Mouse (Mus musculus) CH12.LX (cell line): ENCODE data around the gene 4933428G20Rik. TPM values are rescaled to one million over a fixed set of nuclear protein-coding genes. Genes with fewer than 3 reads are reported as not detected.
A peak's percentile ranks its signal among the peaks of the same experiment; 100 is the strongest.

Experiments used
- DNase-seq: peaks from one replicate; pipeline ENCODE4 v3.0.0-alpha.2; 2013; ENCODE audit errors: extremely low read depth
- H3K27ac ChIP-seq: 2 replicates; pipeline ENCODE4 v1.5.1; 2012; ENCODE audit warnings: low read depth, mild to moderate bottlenecking, control low read depth, moderate library complexity; ENCODE audit not compliant: insufficient read depth
- H3K27me3 ChIP-seq: replicated peaks from 2 replicates; pipeline ENCODE3; 2012; ENCODE audit warnings: inconsistent platforms
- H3K36me3 ChIP-seq, 2 experiments: replicated peaks in 1 of 2; 2 replicates each; pipeline versions ENCODE3 to v1.6.1; 2012; ENCODE audit warnings: inconsistent platforms in 1 of 2, low read length in 1 of 2, mild to moderate bottlenecking in 1 of 2, mixed read lengths in 1 of 2, moderate library complexity in 1 of 2; ENCODE audit not compliant: control insufficient read depth in 1 of 2, insufficient read depth in 1 of 2
- H3K4me1 ChIP-seq, 2 experiments: 2 replicates each; pipeline ENCODE4 v1.6.1; 2012; ENCODE audit warnings: inconsistent platforms in 1 of 2, moderate library complexity in 1 of 2; ENCODE audit not compliant: insufficient read depth in 2 of 2, control insufficient read depth in 1 of 2
- H3K4me2 ChIP-seq: 2 replicates; pipeline ENCODE4 v1.6.1; 2012; ENCODE audit warnings: low read depth, mild to moderate bottlenecking, control low read depth; ENCODE audit not compliant: poor library complexity, insufficient read depth, severe bottlenecking
- H3K4me3 ChIP-seq, 3 experiments: fragments of 150-350 bp in 1 of 3; sonication (generic) in 1 of 3; replicated peaks in 1 of 3; 2 replicates each; pipeline versions ENCODE3 to v1.5.1; 2011 to 2012; ENCODE audit warnings: low read depth in 2 of 3, low read length in 2 of 3, mild to moderate bottlenecking in 2 of 3, moderate library complexity in 2 of 3, control low read depth in 1 of 3, improper control_type of control experiment in 1 of 3, inconsistent platforms in 1 of 3, mixed read lengths in 1 of 3; ENCODE audit not compliant: poor library complexity in 1 of 3
- H3K79me2 ChIP-seq: replicated peaks from 2 replicates; pipeline ENCODE4 v1.6.1; 2012; ENCODE audit warnings: mild to moderate bottlenecking, moderate library complexity; ENCODE audit not compliant: control insufficient read depth, poor library complexity, insufficient read depth, severe bottlenecking; ENCODE audit errors: extremely low read depth
- H3K9ac ChIP-seq: 2 replicates; pipeline ENCODE4 v1.6.1; 2012; ENCODE audit warnings: low read depth, mild to moderate bottlenecking, control low read depth, moderate library complexity; ENCODE audit not compliant: insufficient read depth
- H3K9me3 ChIP-seq: replicated peaks from 2 replicates; pipeline ENCODE3; 2012; ENCODE audit warnings: low read length, inconsistent platforms, mixed read lengths
- BHLHE40 ChIP-seq: IDR thresholded peaks from 2 replicates; pipeline ENCODE4 v1.6.1; 2011; ENCODE audit warnings: mild to moderate bottlenecking, low read depth, low read length, improper control_type of control experiment
- CHD2 ChIP-seq: IDR thresholded peaks from 2 replicates; pipeline ENCODE4 v1.6.1; 2011; ENCODE audit warnings: low read length, improper control_type of control experiment
- CTCF ChIP-seq, 2 experiments: IDR thresholded peaks in 1 of 2; conservative IDR thresholded peaks in 1 of 2; 2 replicates each; pipeline ENCODE4 v1.5.1; 2011 to 2012; ENCODE audit warnings: low read depth in 2 of 2, low read length in 2 of 2, improper control_type of control experiment in 1 of 2, inconsistent platforms in 1 of 2, mild to moderate bottlenecking in 1 of 2, moderate library complexity in 1 of 2
- IRF4 ChIP-seq: IDR thresholded peaks from 2 replicates; pipeline ENCODE4 v1.6.1; 2014; ENCODE audit warnings: low read depth, mild to moderate bottlenecking, inconsistent platforms, low read length, improper control_type of control experiment
- JUND ChIP-seq: conservative IDR thresholded peaks from 2 replicates; pipeline ENCODE4 v1.6.1; 2011; ENCODE audit warnings: low read depth, low read length, improper control_type of control experiment
- MAFK ChIP-seq: IDR thresholded peaks from 2 replicates; pipeline ENCODE4 v1.6.1; 2011; ENCODE audit warnings: low read length, improper control_type of control experiment; ENCODE audit not compliant: insufficient replicate concordance
- MAX ChIP-seq: IDR thresholded peaks from 2 replicates; pipeline ENCODE4 v1.6.1; 2011; ENCODE audit warnings: low read length, improper control_type of control experiment
- MEF2A ChIP-seq: IDR thresholded peaks from 2 replicates; pipeline ENCODE4 v1.6.1; 2014; ENCODE audit warnings: low read depth, mild to moderate bottlenecking, inconsistent platforms, low read length, improper control_type of control experiment, borderline replicate concordance
- NRF1 ChIP-seq: IDR thresholded peaks from 2 replicates; pipeline ENCODE4 v1.6.1; 2014; ENCODE audit warnings: low read depth, mild to moderate bottlenecking, inconsistent platforms, low read length, improper control_type of control experiment, moderate library complexity
- POLR2A ChIP-seq: IDR thresholded peaks from 2 replicates; pipeline ENCODE4 v1.6.1; 2011; ENCODE audit warnings: low read depth, mild to moderate bottlenecking, improper control_type of control experiment, low read length
- SMC3 ChIP-seq: IDR thresholded peaks from 2 replicates; pipeline ENCODE4 v1.6.1; 2011; ENCODE audit warnings: low read depth, low read length, improper control_type of control experiment
- UBTF ChIP-seq: IDR thresholded peaks from 2 replicates; pipeline ENCODE4 v1.6.1; 2012; ENCODE audit warnings: low read depth, mild to moderate bottlenecking, inconsistent platforms, low read length, improper control_type of control experiment, moderate library complexity
- ZMIZ1 ChIP-seq: IDR thresholded peaks from 2 replicates; pipeline ENCODE4 v1.6.1; 2012; ENCODE audit warnings: low read depth, mild to moderate bottlenecking, inconsistent platforms, low read length, improper control_type of control experiment
- dilution Hi-C: fragments of 300-500 bp; cut with MboI; formaldehyde crosslinking; loops from 2 replicates; pipeline ENCODE4 v1.14.3; 2020; ENCODE audit warnings: low sequenced_read_pairs; ENCODE audit not compliant: extremely low pct_unique_long_range_greater_than_20kb, extremely low pct_ligation_motif_present
- in situ Hi-C: fragments of 300-500 bp; cut with MboI; formaldehyde crosslinking; loops from 3 replicates; pipeline ENCODE4 v1.14.3; 2019; ENCODE audit warnings: low sequenced_read_pairs, low pct_ligation_motif_present, low pct_unique_long_range_greater_than_20kb, mixed read lengths
- polyA plus RNA-seq: library from polyadenylated mRNA; unstranded; fragments of >175 nt; gene quantifications from 2 replicates; pipeline ENCODE4 v1.2.1, GENCODE M21; 2012; ENCODE audit warnings: low read depth; ENCODE audit not compliant: insufficient read length
- total RNA-seq, 2 experiments: library from RNA; depleted of rRNA; stranded (reverse); fragments of 300-350 nt in 1 of 2; fragments of >200 nt in 1 of 2; gene quantifications; 2 replicates each; pipeline ENCODE4 v1.2.3; 2012 to 2014

4933428G20Rik gene
- total and polyA plus RNA-seq, 3 experiments: 0.17 to 0.50 TPM; not detected in 1

- dilution Hi-C loops: no loop called here
- TF ChIP-seq CTCF (conservative IDR thresholded peaks at IDR 0.05 in 1 of 2, IDR thresholded peaks at IDR 0.05 in 1 of 2; ENCODE audit: low read depth in 2 of 2, low read length in 2 of 2) (peak; percentile 24 to 33; a peak in 3 of 4 replicates), MAFK (no peak)
- H3K4me2 ChIP-seq: no peak overlapping the region
- in situ Hi-C loops: no loop called here
- no peak overlapping the region for H3K9ac ChIP-seq
- H3K4me3 ChIP-seq: no peak overlapping the region
- peaks cover 3% of the 10 kb centered on the region for H3K9me3 ChIP-seq
- H3K4me1 ChIP-seq: peaks cover 5 to 9% of the 10 kb centered on the region in 2 experiments
- no peaks in the 10 kb centered on the region for H3K36me3 ChIP-seq
- H3K79me2 ChIP-seq: no peaks in the 10 kb centered on the region
- H3K27ac ChIP-seq: no peak overlapping the region
- H3K27me3 ChIP-seq: peaks cover 96% of the 10 kb centered on the region
- DNase-seq: no peak
Observed at GRCm38 (mm10) chr11:97547957-97548706, 48.0 kb upstream of the 4933428G20Rik start.

- DNase-seq: no peak
- peaks cover 3% of the 10 kb centered on the region for H3K9me3 ChIP-seq
- no peak overlapping the region for H3K27ac ChIP-seq
- H3K79me2 ChIP-seq: no peaks in the 10 kb centered on the region
- peak overlapping the region; percentile 81 for H3K4me2 ChIP-seq
- in situ Hi-C loops: no loop called here
- peaks cover 5 to 9% of the 10 kb centered on the region in 2 experiments for H3K4me1 ChIP-seq
- H3K4me3 ChIP-seq: peak overlapping the region in 1 of 3 experiments; percentile 36
- H3K9ac ChIP-seq: no peak overlapping the region
- no peaks in the 10 kb centered on the region for H3K36me3 ChIP-seq
- dilution Hi-C loops: no loop called here
- no peak for TF ChIP-seq MAX
- peak; percentile 26; the same call in 1 of the 2 replicates for TF ChIP-seq IRF4
- peak; percentile 63; the same call in 1 of the 2 replicates for TF ChIP-seq UBTF
- TF ChIP-seq CHD2: 0 out of 2 replicates have a peak, but pooled peaks have one; percentile 27
- peak; percentile 27 for TF ChIP-seq NRF1
- TF ChIP-seq POLR2A: no peak
- TF ChIP-seq ZMIZ1: no peak
- TF ChIP-seq JUND: no peak
- TF ChIP-seq BHLHE40: no peak
- TF ChIP-seq SMC3: no peak
- peak; percentile 29; the same call in 1 of the 2 replicates for TF ChIP-seq MEF2A
- TF ChIP-seq, all 38 proteins: peak for 5
- H3K27me3 ChIP-seq: peaks cover 100% of the 10 kb centered on the region
Observed at GRCm38 (mm10) chr11:97546804-97547411, 46.8 kb upstream of the 4933428G20Rik start.
